Mouse (Mus musculus): ENCODE results near the gene Fam131c.

DNA sequence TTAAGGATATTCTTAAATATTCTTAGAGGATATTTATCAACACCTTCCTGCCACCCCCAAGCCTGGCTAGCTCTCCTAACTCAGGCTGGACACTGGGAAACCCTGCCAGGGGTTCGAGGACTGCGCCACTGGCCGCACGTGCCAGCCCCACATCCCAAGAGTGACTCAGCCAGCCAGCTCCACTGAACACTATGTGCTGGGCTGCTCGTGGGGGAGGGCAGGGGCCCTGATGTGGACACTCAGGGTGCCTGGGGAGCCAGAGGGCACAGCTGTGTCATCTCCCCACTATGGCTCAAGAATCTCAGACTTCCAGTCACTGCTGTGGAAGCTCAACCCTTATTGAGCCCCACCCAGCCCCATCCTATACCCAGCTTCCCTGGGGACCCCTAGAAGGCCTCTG lies 55.3 kb downstream of the Fam131c start:
- TF ChIP-seq CTCF (conservative IDR thresholded peaks at IDR 0.05; ENCODE audit: low read length) (no peak), NANOG (IDR thresholded peaks at IDR 0.05; ENCODE audit: borderline replicate concordance, low read length) (no peak), POU5F1 (IDR thresholded peaks at IDR 0.05; ENCODE audit: borderline replicate concordance, low read length) (no peak)
